Comparison of ENCODE assay signal across 13 mouse cellular contexts in genomic region chr2:57614587-57614991, GRCm38 (mm10).
DNase-seq lines count a peak whose midpoint lies in the region; ATAC-seq lines count a peak whose summit lies in the region.
"Had no signal": no experiment of that assay in that cellular context is flagged by ENCODE, and none has a peak within 500 bp of the region (broad histone marks: within the 10 kb centered on the region; RNA-seq: fewer than 3 reads in every experiment).

No protein-coding gene starts in this region.

- no peak overlapping the region for H3K4me3 ChIP-seq in neural tube, embryonic 11.5 days (ENCODE audit: low read depth, low read length)
- H3K4me3 ChIP-seq in forebrain, embryonic 15.5 days, result peak overlapping the region; percentile 38
- H3K4me3 ChIP-seq in midbrain, embryonic 11.5 days (ENCODE audit: low read depth, low read length), result no peak overlapping the region
- H3K4me3 ChIP-seq: liver, embryonic 13.5 days; stomach, embryonic 15.5 days had no signal

- no peak for DNase-seq in neural tube, embryonic 11.5 days (ENCODE audit: low spot score)
- no peak for DNase-seq in neural tube, embryonic 10.5 days (ENCODE audit: extremely low spot score, low spot score)
- DNase-seq in midbrain, embryonic 11.5 days (ENCODE audit: low spot score, missing footprints), result peak; percentile 86
- DNase-seq in adrenal gland, postnatal 14 days, result no peak
- no peak for DNase-seq in lung, postnatal 4 days
- DNase-seq: gastrocnemius, postnatal 25 days; heart, postnatal 36 days; kidney, postnatal 10 days; liver, embryonic 13.5 days; right cerebral cortex, adult 18-20 months had no signal

- peaks cover 5% of the 10 kb centered on the region; the same call in 1 of the 2 replicates for H3K4me1 ChIP-seq in neural tube, embryonic 11.5 days (ENCODE audit: control insufficient read depth, insufficient read depth, low read length)
- H3K4me1 ChIP-seq in forebrain, embryonic 15.5 days, result peaks cover 26% of the 10 kb centered on the region
- H3K4me1 ChIP-seq in midbrain, embryonic 11.5 days (ENCODE audit: control insufficient read depth, insufficient read depth, low read length), result peaks cover 14% of the 10 kb centered on the region
- H3K4me1 ChIP-seq: liver, embryonic 13.5 days; stomach, embryonic 15.5 days had no signal

- H3K9ac ChIP-seq in neural tube, embryonic 11.5 days (ENCODE audit: low read length), result no peak overlapping the region
- H3K9ac ChIP-seq in forebrain, embryonic 15.5 days (replicated peaks), result peak overlapping the region; percentile 50
- H3K9ac ChIP-seq in midbrain, embryonic 11.5 days (ENCODE audit: low read length), result no peak overlapping the region
- H3K9ac ChIP-seq: liver, embryonic 13.5 days; stomach, embryonic 15.5 days had no signal

- peak overlapping the region; percentile 20 for H3K4me2 ChIP-seq in neural tube, embryonic 11.5 days (ENCODE audit: low read depth)
- peak overlapping the region; percentile 67 for H3K4me2 ChIP-seq in forebrain, embryonic 15.5 days (replicated peaks)
- no peak overlapping the region for H3K4me2 ChIP-seq in midbrain, embryonic 11.5 days
- H3K4me2 ChIP-seq: liver, embryonic 13.5 days; stomach, embryonic 15.5 days had no signal

- no peaks in the 10 kb centered on the region for H3K36me3 ChIP-seq in neural tube, embryonic 11.5 days (ENCODE audit: control insufficient read depth, insufficient read depth, low read length)
- no peaks in the 10 kb centered on the region for H3K36me3 ChIP-seq in forebrain, embryonic 15.5 days
- no peaks in the 10 kb centered on the region for H3K36me3 ChIP-seq in midbrain, embryonic 11.5 days (ENCODE audit: control insufficient read depth, insufficient read depth, low read length)
- H3K36me3 ChIP-seq: liver, embryonic 13.5 days; stomach, embryonic 15.5 days had no signal

- H3K9me3 ChIP-seq in neural tube, embryonic 11.5 days (ENCODE audit: control insufficient read depth, low read length), result no peaks in the 10 kb centered on the region
- H3K9me3 ChIP-seq in forebrain, embryonic 15.5 days, result no peaks in the 10 kb centered on the region
- H3K9me3 ChIP-seq in midbrain, embryonic 11.5 days (ENCODE audit: control insufficient read depth, low read length), result no peaks in the 10 kb centered on the region
- H3K9me3 ChIP-seq: liver, embryonic 13.5 days; stomach, embryonic 15.5 days had no signal

- 0 out of 2 replicates have a peak, but pooled peaks have one; percentile 33 for ATAC-seq in neural tube, embryonic 11.5 days (ENCODE audit: insufficient read depth, low FRiP score, low TSS enrichment)
- ATAC-seq in forebrain, embryonic 15.5 days (replicated peaks), result peak; percentile 76
- ATAC-seq in midbrain, embryonic 11.5 days (ENCODE audit: low FRiP score), result peak; percentile 54
- ATAC-seq in granulocyte monocyte progenitor cell, adult 5-6 weeks (replicated peaks; ENCODE audit: poor library complexity, severe bottlenecking), result no peak

- WGBS in neural tube, embryonic 11.5 days, result 46% methylated on average over 12 of the region's 12 CpGs
- 8% methylated on average over 12 of the region's 12 CpGs for WGBS in forebrain, embryonic 15.5 days
- 48% methylated on average over 12 of the region's 12 CpGs for WGBS in midbrain, embryonic 11.5 days

- H3K27me3 ChIP-seq in neural tube, embryonic 11.5 days (ENCODE audit: control insufficient read depth, insufficient read depth, low read length), result no peaks in the 10 kb centered on the region
- no peaks in the 10 kb centered on the region for H3K27me3 ChIP-seq in forebrain, embryonic 15.5 days
- no peaks in the 10 kb centered on the region for H3K27me3 ChIP-seq in midbrain, embryonic 11.5 days (ENCODE audit: control insufficient read depth, insufficient read depth, low read length)
- H3K27me3 ChIP-seq: liver, embryonic 13.5 days; stomach, embryonic 15.5 days had no signal

- H3K27ac ChIP-seq in neural tube, embryonic 11.5 days (ENCODE audit: low read depth, low read length), result no peak overlapping the region
- peak overlapping the region; percentile 52 for H3K27ac ChIP-seq in forebrain, embryonic 15.5 days (replicated peaks)
- H3K27ac ChIP-seq in midbrain, embryonic 11.5 days (ENCODE audit: low read depth, low read length), result no peak overlapping the region
- H3K27ac ChIP-seq: liver, embryonic 13.5 days; stomach, embryonic 15.5 days had no signal
